Mouse (Mus musculus) cortical plate, adult 2 months (tissue): Measurements from ENCODE around the gene Atp5e. TPM values are rescaled to one million over a fixed set of nuclear protein-coding genes. Genes with fewer than 3 reads are reported as not detected.

Source experiments
- H3K27ac ChIP-seq: fragments of 200-500 bp; 2 replicates; pipeline ENCODE4 v1.5.1; 2012; ENCODE audit warnings: low read length, control low read depth, inconsistent platforms; ENCODE audit not compliant: insufficient read depth
- H3K4me1 ChIP-seq: fragments of 200-500 bp; 2 replicates; pipeline ENCODE4 v1.6.1; 2011; ENCODE audit warnings: low read length; ENCODE audit not compliant: control insufficient read depth, insufficient read depth
- H3K4me3 ChIP-seq: fragments of 200-500 bp; 2 replicates; pipeline ENCODE4 v1.5.1; 2011; ENCODE audit warnings: mild to moderate bottlenecking, low read length, control low read depth; ENCODE audit not compliant: insufficient read depth
- CTCF ChIP-seq: fragments of 200-500 bp; IDR thresholded peaks from 2 replicates; pipeline ENCODE4 v1.5.1; 2011; ENCODE audit warnings: mild to moderate bottlenecking, control low read depth, low read length; ENCODE audit not compliant: insufficient read depth; ENCODE audit errors: extremely low read depth
- POLR2A ChIP-seq: fragments of 200-500 bp; IDR thresholded peaks from 2 replicates; pipeline ENCODE4 v1.6.1; 2011; ENCODE audit warnings: mild to moderate bottlenecking, low read length, control low read depth; ENCODE audit not compliant: insufficient read depth; ENCODE audit errors: extremely low read depth
- polyA plus RNA-seq: library from polyadenylated mRNA; depleted of rRNA; stranded (reverse); fragments of >200 nt; gene quantifications from 2 replicates; pipeline ENCODE4 v1.2.3, GENCODE M21; 2012

Atp5e gene
- polyA plus RNA-seq, 1 experiment = 599 TPM

GRCm38 (mm10) chr2:174477543-174478319 lies 13.8 kb upstream of the Atp5e start:
- H3K27ac ChIP-seq = no peak overlapping the region
- no peak for TF ChIP-seq POLR2A
- no peak for TF ChIP-seq CTCF
- no peaks in the 10 kb centered on the region for H3K4me1 ChIP-seq
- no peak overlapping the region for H3K4me3 ChIP-seq

- Histone ChIP-seq H3K4me1 (no peaks in the 10 kb centered on the region), H3K27ac (no peak overlapping the region), H3K4me3 (peak overlapping the region; percentile 63; the same call in 1 of the 2 replicates)
- TF ChIP-seq CTCF (no peak), POLR2A (no peak)
These were observed 9.6 kb upstream of the Atp5e start for GRCm38 (mm10) chr2:174473550-174473927.

GRCm38 (mm10) chr2:174472818-174473549 lies 9.1 kb upstream of the Atp5e start, which contains the start of gene Prelid3b:
Gene Prelid3b (minus strand): TSS chr2:174473081.
- peak within 1 kb of the TSS; percentile 63 for H3K4me3 ChIP-seq
- no peak within 1 kb of the TSS for H3K27ac ChIP-seq
- no peaks in the 10 kb centered on the region for H3K4me1 ChIP-seq
- TF ChIP-seq POLR2A (0 out of 2 replicates have a peak, but pooled peaks have one; percentile 26), CTCF (no peak)

GRCm38 (mm10) chr2:174472407-174472806 lies 8.5 kb upstream of the Atp5e start:
- no peak overlapping the region for H3K27ac ChIP-seq

GRCm38 (mm10) chr2:174470786-174471405 lies 7.0 kb upstream of the Atp5e start:
- Histone ChIP-seq H3K4me3 (no peak overlapping the region), H3K27ac (no peak overlapping the region), H3K4me1 (no peaks in the 10 kb centered on the region)
- TF ChIP-seq POLR2A (no peak), CTCF (no peak)

More at GRCm38 (mm10) chr2:174472407-174472806, 8.5 kb upstream of the Atp5e start:
- peak overlapping the region; percentile 63 for H3K4me3 ChIP-seq
- no peaks in the 10 kb centered on the region for H3K4me1 ChIP-seq
- no peak for TF ChIP-seq CTCF
- no peak for TF ChIP-seq POLR2A

- H3K27ac ChIP-seq = no peak overlapping the region
- H3K4me3 ChIP-seq = no peak overlapping the region
- TF ChIP-seq POLR2A (no peak), CTCF (no peak)
These were observed 6.4 kb upstream of the Atp5e start for GRCm38 (mm10) chr2:174470333-174470732.

GRCm38 (mm10) chr2:174463370-174463769 lies 535 bp downstream of the Atp5e start:
- Histone ChIP-seq H3K4me1 (0 out of 2 replicates have a peak, but pooled peaks cover 1% of the 10 kb centered on the region), H3K4me3 (peak overlapping the region; percentile 99), H3K27ac (peak overlapping the region; percentile 58; the same call in 1 of the 2 replicates)
- no peak for TF ChIP-seq POLR2A
- no peak for TF ChIP-seq CTCF

More at GRCm38 (mm10) chr2:174470333-174470732, 6.4 kb upstream of the Atp5e start:
- H3K4me1 ChIP-seq = no peaks in the 10 kb centered on the region

- TF ChIP-seq POLR2A (no peak), CTCF (no peak)
- Histone ChIP-seq H3K4me1 (0 out of 2 replicates have a peak, but pooled peaks cover 1% of the 10 kb centered on the region), H3K27ac (no peak overlapping the region), H3K4me3 (no peak overlapping the region)
These were observed 4.5 kb downstream of the Atp5e start for GRCm38 (mm10) chr2:174459365-174459764.

- Histone ChIP-seq H3K27ac (no peak overlapping the region), H3K4me1 (no peaks in the 10 kb centered on the region), H3K4me3 (no peak overlapping the region)
- TF ChIP-seq CTCF (no peak), POLR2A (no peak)
These were observed 10.2 kb downstream of the Atp5e start for GRCm38 (mm10) chr2:174453681-174454080.
